Mouse (Mus musculus) intestine, embryonic 16.5 days (tissue): ENCODE results near the gene E130309D02Rik. TPM values are rescaled to one million over a fixed set of nuclear protein-coding genes. Genes with fewer than 3 reads are reported as not detected.

Experiments used
- ATAC-seq: fragments of 200-750 bp; cut with Nextera tagmentation; 2 replicates; pipeline ENCODE4 v1.8.0; 2017; ENCODE audit warnings: moderate TSS enrichment, moderate library complexity
- H3K27ac ChIP-seq: fragments of 300-500 bp; sonication (generic); 2 replicates; pipeline ENCODE4 v1.5.1; 2014; ENCODE audit warnings: mild to moderate bottlenecking, low read length
- H3K27me3 ChIP-seq: fragments of 300-500 bp; sonication (generic); replicated peaks from 2 replicates; pipeline ENCODE4 v1.6.1; 2014; ENCODE audit warnings: low read length, control low read depth, mixed read lengths; ENCODE audit not compliant: control insufficient read depth, insufficient read depth
- H3K36me3 ChIP-seq: fragments of 300-500 bp; sonication (generic); 2 replicates; pipeline ENCODE4 v1.6.1; 2014; ENCODE audit warnings: low read length, control low read depth; ENCODE audit not compliant: control insufficient read depth, insufficient read depth
- H3K4me1 ChIP-seq: fragments of 300-500 bp; sonication (generic); 2 replicates; pipeline ENCODE4 v1.6.1; 2014; ENCODE audit warnings: low read length, control low read depth, mixed read lengths; ENCODE audit not compliant: control insufficient read depth, insufficient read depth
- H3K4me2 ChIP-seq: fragments of 300-500 bp; sonication (generic); 2 replicates; pipeline ENCODE4 v1.6.1; 2014; ENCODE audit warnings: low read depth, low read length, control low read depth
- H3K4me3 ChIP-seq: fragments of 300-500 bp; sonication (generic); 2 replicates; pipeline ENCODE4 v1.5.1; 2014; ENCODE audit warnings: mild to moderate bottlenecking, low read length
- H3K9ac ChIP-seq: fragments of 300-500 bp; sonication (generic); 2 replicates; pipeline ENCODE4 v1.6.1; 2014; ENCODE audit warnings: low read depth, low read length
- H3K9me3 ChIP-seq: fragments of 300-500 bp; sonication (generic); 2 replicates; pipeline ENCODE4 v1.6.1; 2016; ENCODE audit warnings: low read length, control low read depth; ENCODE audit not compliant: control insufficient read depth
- WGBS: fragments of 180-500 bp; shearing (Covaris S2); extraction: QIAGEN DNeasy Blood & Tissue Kit; methylation state at CpG from one replicate; pipeline ENCODE4 v1.1.7; 2014; 5-methylcytosine and 5-hydroxymethylcytosine counted together
- polyA plus RNA-seq: library from polyadenylated mRNA; unstranded; fragments of >200 nt; fragmentation: Nextera tagmentation; extraction: Ambion mirVana; gene quantifications from 2 replicates; pipeline ENCODE4 v1.2.1, GENCODE M21; 2015

The E130309D02Rik gene
- polyA plus RNA-seq, 1 experiment from 2014 or later = 30.0 TPM

- Histone ChIP-seq H3K4me1 (peaks cover 15% of the 10 kb centered on the region), H3K4me2 (peak overlapping the region; percentile 59), H3K27me3 (no peaks in the 10 kb centered on the region), H3K9me3 (no peaks in the 10 kb centered on the region), H3K27ac (no peak overlapping the region), H3K9ac (peak overlapping the region; percentile 92), H3K4me3 (peak overlapping the region; percentile 90), H3K36me3 (peaks cover 17% of the 10 kb centered on the region)
- 15% methylated on average over 8 of the region's 8 CpGs for WGBS
- ATAC-seq = no peak
Measured at GRCm38 (mm10) chr5:143315514-143315888, 341 bp upstream of the E130309D02Rik start.

- H3K4me2 ChIP-seq = peak overlapping the region; percentile 90
- H3K27me3 ChIP-seq = no peaks in the 10 kb centered on the region
- ATAC-seq = no peak
- H3K9me3 ChIP-seq = no peaks in the 10 kb centered on the region
- no peak overlapping the region for H3K27ac ChIP-seq
- WGBS = 3% methylated on average over 16 of the region's 16 CpGs
- H3K4me1 ChIP-seq = peaks cover 15% of the 10 kb centered on the region
- peak overlapping the region; percentile 90 for H3K4me3 ChIP-seq
- H3K36me3 ChIP-seq = peaks cover 23% of the 10 kb centered on the region; the same call in 1 of the 2 replicates
- peak overlapping the region; percentile 92 for H3K9ac ChIP-seq
Measured at GRCm38 (mm10) chr5:143314183-143314729, 904 bp downstream of the E130309D02Rik start.

- 66% methylated on average over 8 of the region's 8 CpGs for WGBS
- Histone ChIP-seq H3K4me2 (no peak overlapping the region), H3K9ac (no peak overlapping the region), H3K36me3 (peaks cover 33% of the 10 kb centered on the region; the same call in 1 of the 2 replicates), H3K9me3 (no peaks in the 10 kb centered on the region), H3K4me3 (no peak overlapping the region), H3K27ac (no peak overlapping the region), H3K27me3 (no peaks in the 10 kb centered on the region), H3K4me1 (peaks cover 15% of the 10 kb centered on the region)
- no peak for ATAC-seq
Measured at GRCm38 (mm10) chr5:143311886-143312285, 3.3 kb downstream of the E130309D02Rik start.

- Histone ChIP-seq H3K27ac (no peak overlapping the region), H3K36me3 (peaks cover 37% of the 10 kb centered on the region; the same call in 1 of the 2 replicates), H3K27me3 (no peaks in the 10 kb centered on the region), H3K4me3 (no peak overlapping the region), H3K4me1 (peaks cover 12% of the 10 kb centered on the region), H3K4me2 (no peak overlapping the region), H3K9me3 (no peaks in the 10 kb centered on the region), H3K9ac (no peak overlapping the region)
- no peak for ATAC-seq
- 93% methylated on average over 7 of the region's 7 CpGs for WGBS
Measured at GRCm38 (mm10) chr5:143309916-143310315, 5.2 kb downstream of the E130309D02Rik start.

GRCm38 (mm10) chr5:143308825-143309224 lies 6.3 kb downstream of the E130309D02Rik start:
- 92% methylated on average over 5 of the region's 5 CpGs for WGBS
- peaks cover 38% of the 10 kb centered on the region; the same call in 1 of the 2 replicates for H3K36me3 ChIP-seq
- H3K4me3 ChIP-seq = no peak overlapping the region
- no peak overlapping the region for H3K27ac ChIP-seq
- H3K27me3 ChIP-seq = no peaks in the 10 kb centered on the region
- H3K4me1 ChIP-seq = peaks cover 7% of the 10 kb centered on the region
- H3K9ac ChIP-seq = no peak overlapping the region
- no peak overlapping the region for H3K4me2 ChIP-seq
- no peak for ATAC-seq
- H3K9me3 ChIP-seq = no peaks in the 10 kb centered on the region

GRCm38 (mm10) chr5:143304251-143304650 lies 10.9 kb downstream of the E130309D02Rik start:
- no peak for ATAC-seq
- Histone ChIP-seq H3K4me2 (no peak overlapping the region), H3K4me3 (no peak overlapping the region), H3K9ac (no peak overlapping the region), H3K4me1 (no peaks in the 10 kb centered on the region), H3K27me3 (no peaks in the 10 kb centered on the region), H3K36me3 (peaks cover 36% of the 10 kb centered on the region), H3K9me3 (no peaks in the 10 kb centered on the region), H3K27ac (no peak overlapping the region)
- WGBS = 89% methylated on average over 7 of the region's 7 CpGs

GRCm38 (mm10) chr5:143301296-143301695 lies 13.9 kb downstream of the E130309D02Rik start:
- no peaks in the 10 kb centered on the region for H3K27me3 ChIP-seq
- no peak overlapping the region for H3K4me2 ChIP-seq
- 0 out of 2 replicates have a peak, but pooled peaks cover 4% of the 10 kb centered on the region for H3K9me3 ChIP-seq
- no peak overlapping the region for H3K9ac ChIP-seq
- no peak for ATAC-seq
- WGBS = 87% methylated on average over 8 of the region's 8 CpGs
- no peaks in the 10 kb centered on the region for H3K4me1 ChIP-seq
- H3K36me3 ChIP-seq = peaks cover 25% of the 10 kb centered on the region
- H3K4me3 ChIP-seq = no peak overlapping the region
- no peak overlapping the region for H3K27ac ChIP-seq

- H3K4me1 ChIP-seq = no peaks in the 10 kb centered on the region
- no peak for ATAC-seq
- H3K9me3 ChIP-seq = 0 out of 2 replicates have a peak, but pooled peaks cover 4% of the 10 kb centered on the region
- H3K36me3 ChIP-seq = peaks cover 14% of the 10 kb centered on the region
- no peaks in the 10 kb centered on the region for H3K27me3 ChIP-seq
- H3K9ac ChIP-seq = no peak overlapping the region
- WGBS = 92% methylated on average over 4 of the region's 4 CpGs
- H3K4me3 ChIP-seq = no peak overlapping the region
- no peak overlapping the region for H3K27ac ChIP-seq
- no peak overlapping the region for H3K4me2 ChIP-seq
Measured at GRCm38 (mm10) chr5:143299686-143300085, 15.5 kb downstream of the E130309D02Rik start.

GRCm38 (mm10) chr5:143298391-143298790 lies 16.8 kb downstream of the E130309D02Rik start:
- Histone ChIP-seq H3K9me3 (0 out of 2 replicates have a peak, but pooled peaks cover 4% of the 10 kb centered on the region), H3K36me3 (peaks cover 12% of the 10 kb centered on the region)

GRCm38 (mm10) chr5:143297986-143298385 lies 17.2 kb downstream of the E130309D02Rik start:
- H3K27me3 ChIP-seq = peaks cover 15% of the 10 kb centered on the region
- H3K4me1 ChIP-seq = peaks cover 7% of the 10 kb centered on the region
- no peak overlapping the region for H3K27ac ChIP-seq
- ATAC-seq = no peak
- no peak overlapping the region for H3K4me2 ChIP-seq
- H3K36me3 ChIP-seq = peaks cover 12% of the 10 kb centered on the region
- no peak overlapping the region for H3K4me3 ChIP-seq
- H3K9ac ChIP-seq = no peak overlapping the region
- WGBS = 92% methylated on average over 9 of the region's 9 CpGs
- 0 out of 2 replicates have a peak, but pooled peaks cover 4% of the 10 kb centered on the region for H3K9me3 ChIP-seq

More at GRCm38 (mm10) chr5:143298391-143298790, 16.8 kb downstream of the E130309D02Rik start:
- no peak overlapping the region for H3K4me2 ChIP-seq
- H3K4me1 ChIP-seq = peaks cover 4% of the 10 kb centered on the region
- H3K9ac ChIP-seq = no peak overlapping the region
- H3K4me3 ChIP-seq = no peak overlapping the region
- H3K27ac ChIP-seq = no peak overlapping the region
- no peak for ATAC-seq
- H3K27me3 ChIP-seq = peaks cover 11% of the 10 kb centered on the region
- 92% methylated on average over 7 of the region's 7 CpGs for WGBS
